Mouse (Mus musculus) stomach, postnatal 0 days (tissue): ENCODE measurements around the gene Ttc29. TPM values are rescaled to one million over a fixed set of nuclear protein-coding genes. Genes with fewer than 3 reads are reported as not detected.
A peak's percentile ranks its signal among the peaks of the same experiment; 100 is the strongest.

Experiments
- ATAC-seq: fragments of 200-750 bp; cut with Nextera tagmentation; 2 replicates; pipeline ENCODE4 v1.8.0; 2017; ENCODE audit not compliant: low FRiP score, low TSS enrichment
- DNase-seq: peaks from one replicate; pipeline ENCODE4 v3.0.0-alpha.2; 2016; ENCODE audit warnings: low spot score
- H3K27ac ChIP-seq: fragments of 300-500 bp; sonication (generic); replicated peaks from 2 replicates; pipeline ENCODE4 v1.5.1; 2014; ENCODE audit warnings: mild to moderate bottlenecking, control low read depth
- H3K27me3 ChIP-seq: fragments of 300-500 bp; sonication (generic); 2 replicates; pipeline ENCODE4 v1.6.1; 2014; ENCODE audit warnings: low read length; ENCODE audit not compliant: control insufficient read depth, insufficient read depth
- H3K36me3 ChIP-seq: fragments of 300-500 bp; sonication (generic); 2 replicates; pipeline ENCODE4 v1.6.1; 2014; ENCODE audit warnings: low read length, mixed read lengths; ENCODE audit not compliant: control insufficient read depth, insufficient read depth
- H3K4me1 ChIP-seq: fragments of 300-500 bp; sonication (generic); replicated peaks from 2 replicates; pipeline ENCODE4 v1.6.1; 2014; ENCODE audit warnings: antibody characterized with exemption; ENCODE audit not compliant: control insufficient read depth, insufficient read depth
- H3K4me2 ChIP-seq: fragments of 300-500 bp; sonication (generic); replicated peaks from 2 replicates; pipeline ENCODE4 v1.6.1; 2014; ENCODE audit warnings: low read depth, mild to moderate bottlenecking, control low read depth, moderate library complexity
- H3K4me3 ChIP-seq: fragments of 300-500 bp; sonication (generic); 2 replicates; pipeline ENCODE4 v1.5.1; 2014; ENCODE audit warnings: low read depth, low read length, control low read depth
- H3K9ac ChIP-seq: fragments of 300-500 bp; sonication (generic); 2 replicates; pipeline ENCODE4 v1.6.1; 2014; ENCODE audit warnings: mild to moderate bottlenecking, low read length, control low read depth, mixed read lengths
- H3K9me3 ChIP-seq: fragments of 300-500 bp; sonication (generic); 2 replicates; pipeline ENCODE4 v1.6.1; 2016; ENCODE audit warnings: low read length; ENCODE audit not compliant: control insufficient read depth
- CTCF ChIP-seq: IDR thresholded peaks from 2 replicates; pipeline ENCODE4 v1.5.1; 2016; ENCODE audit warnings: antibody characterized with exemption, low read depth, mild to moderate bottlenecking, moderate library complexity
- EP300 ChIP-seq: optimal IDR thresholded peaks from 2 replicates; pipeline ENCODE3; 2016; ENCODE audit warnings: antibody characterized with exemption
- WGBS: fragments of 180-500 bp; shearing (Covaris S2); extraction: QIAGEN DNeasy Blood & Tissue Kit; methylation state at CpG from one replicate; pipeline ENCODE4 v1.1.7; 2014; 5-methylcytosine and 5-hydroxymethylcytosine counted together
- polyA plus RNA-seq: library from polyadenylated mRNA; unstranded; fragments of >200 nt; fragmentation: Nextera tagmentation; extraction: Ambion mirVana; gene quantifications from 2 replicates; pipeline ENCODE4 v1.2.1, GENCODE M21; 2015

Gene Ttc29
- polyA plus RNA-seq, 1 experiment from 2014 or later = not detected

DNA sequence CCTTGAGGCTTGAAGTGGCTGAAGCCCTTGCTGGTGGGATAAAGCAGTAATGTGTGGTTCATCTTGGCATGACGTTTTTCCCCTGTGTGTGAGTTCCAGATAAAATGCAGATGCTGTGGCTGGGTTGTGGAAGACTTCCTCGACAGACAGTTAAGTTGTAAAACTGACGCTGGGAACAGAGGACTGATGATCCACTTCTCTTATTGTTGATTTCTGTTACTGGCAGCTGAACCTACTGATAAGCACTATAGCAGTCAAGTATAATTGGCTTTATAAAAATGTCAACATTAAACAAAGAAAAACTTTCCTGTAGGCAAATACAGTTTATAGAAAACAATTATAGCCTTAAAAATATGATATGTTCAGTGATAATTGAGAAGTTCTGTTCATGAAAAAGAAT is 2.7 kb upstream of the Ttc29 start:
- no peaks in the 10 kb centered on the region for H3K4me1 ChIP-seq
- H3K4me2 ChIP-seq = no peak overlapping the region
- WGBS = 54% methylated on average over 3 of the region's 3 CpGs
- H3K27me3 ChIP-seq = no peaks in the 10 kb centered on the region
- no peaks in the 10 kb centered on the region for H3K36me3 ChIP-seq
- DNase-seq (no peak), ATAC-seq (no peak)
- H3K9me3 ChIP-seq = no peaks in the 10 kb centered on the region
- no peak overlapping the region for H3K27ac ChIP-seq
- no peak overlapping the region for H3K9ac ChIP-seq
- H3K4me3 ChIP-seq = no peak overlapping the region
- TF ChIP-seq EP300 = no peak

DNA sequence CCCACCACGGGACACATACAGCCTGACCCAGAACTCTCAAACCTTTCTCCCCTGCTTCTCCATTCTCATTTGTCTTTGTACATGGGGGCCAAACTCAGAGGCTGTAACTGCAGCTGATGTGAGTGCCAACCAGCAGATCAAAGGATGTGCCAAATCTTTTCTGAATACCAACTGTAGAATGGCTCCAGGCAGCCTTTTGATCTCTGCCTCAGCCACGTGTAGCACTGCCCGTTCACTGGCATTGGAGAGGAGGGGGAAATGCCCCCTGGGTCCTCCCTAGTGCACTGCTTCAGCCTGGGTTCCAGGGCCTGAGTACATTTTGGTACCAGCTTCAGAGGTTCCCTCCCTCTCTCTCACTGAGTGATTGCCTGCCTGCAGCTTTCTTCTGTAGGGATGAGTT is 1.5 kb downstream of the Ttc29 start:
- no peaks in the 10 kb centered on the region for H3K9me3 ChIP-seq
- H3K4me2 ChIP-seq = no peak overlapping the region
- H3K9ac ChIP-seq = no peak overlapping the region
- H3K4me3 ChIP-seq = no peak overlapping the region
- DNase-seq = no peak
- ATAC-seq = no peak
- 26% methylated on average over 3 of the region's 3 CpGs for WGBS
- no peak overlapping the region for H3K27ac ChIP-seq
- H3K36me3 ChIP-seq = no peaks in the 10 kb centered on the region
- H3K4me1 ChIP-seq = no peaks in the 10 kb centered on the region
- TF ChIP-seq EP300 = no peak
- TF ChIP-seq CTCF = no peak
- no peaks in the 10 kb centered on the region for H3K27me3 ChIP-seq

DNA sequence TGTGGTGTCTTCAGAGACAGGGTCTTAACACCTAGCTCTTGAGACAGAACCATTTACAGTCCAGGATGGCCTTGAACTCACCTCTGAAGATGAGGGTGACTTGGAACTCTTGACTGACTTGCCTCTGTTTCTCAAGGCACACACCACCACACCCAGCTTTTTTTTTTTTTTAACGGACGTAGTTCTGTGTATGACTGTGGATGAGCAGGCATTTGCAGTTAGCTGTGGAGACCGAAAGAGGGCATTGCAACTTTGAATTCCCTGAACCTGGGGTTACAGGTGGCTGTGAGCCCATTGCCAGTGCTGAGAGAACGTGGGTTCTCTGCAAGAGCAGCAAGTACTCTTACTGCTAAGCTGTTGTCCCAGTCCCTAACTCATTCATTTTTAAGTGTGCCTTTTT is 13.0 kb downstream of the Ttc29 start:
- Histone ChIP-seq H3K9me3 (no peaks in the 10 kb centered on the region), H3K36me3 (no peaks in the 10 kb centered on the region), H3K4me1 (no peaks in the 10 kb centered on the region), H3K4me2 (no peak overlapping the region), H3K9ac (no peak overlapping the region), H3K4me3 (no peak overlapping the region), H3K27ac (no peak overlapping the region), H3K27me3 (no peaks in the 10 kb centered on the region)
- TF ChIP-seq CTCF (no peak), EP300 (no peak)
- ATAC-seq = no peak
- DNase-seq = no peak
- 63% methylated on average over 4 of the region's 4 CpGs for WGBS

DNA sequence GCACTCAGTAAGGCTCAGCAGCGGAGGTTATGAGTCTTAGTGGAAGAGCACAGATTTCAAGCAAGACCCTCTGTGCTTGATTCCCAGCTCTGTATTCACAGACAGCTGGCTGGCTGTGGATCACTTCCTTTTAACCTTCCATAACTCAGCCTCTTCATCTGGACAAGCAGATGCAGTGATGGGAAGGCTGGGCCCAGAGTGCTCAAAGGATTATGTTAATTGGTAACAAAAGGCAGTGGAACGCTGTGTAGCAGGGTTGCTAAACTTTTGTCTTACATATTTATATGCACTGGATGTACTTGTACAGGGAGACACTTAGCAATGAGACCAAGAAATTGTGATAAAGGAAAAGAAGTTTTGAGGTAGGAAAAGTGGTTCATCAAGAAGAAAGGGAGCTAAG is 17.6 kb downstream of the Ttc29 start:
- H3K9ac ChIP-seq = no peak overlapping the region
- H3K4me2 ChIP-seq = no peak overlapping the region
- no peak for DNase-seq
- no peaks in the 10 kb centered on the region for H3K4me1 ChIP-seq
- no peak overlapping the region for H3K27ac ChIP-seq
- WGBS = 60% methylated on average over 2 of the region's 2 CpGs
- ATAC-seq = no peak
- no peaks in the 10 kb centered on the region for H3K27me3 ChIP-seq
- H3K4me3 ChIP-seq = no peak overlapping the region
- H3K9me3 ChIP-seq = no peaks in the 10 kb centered on the region
- no peaks in the 10 kb centered on the region for H3K36me3 ChIP-seq
- no peak for TF ChIP-seq CTCF
- no peak for TF ChIP-seq EP300

DNA sequence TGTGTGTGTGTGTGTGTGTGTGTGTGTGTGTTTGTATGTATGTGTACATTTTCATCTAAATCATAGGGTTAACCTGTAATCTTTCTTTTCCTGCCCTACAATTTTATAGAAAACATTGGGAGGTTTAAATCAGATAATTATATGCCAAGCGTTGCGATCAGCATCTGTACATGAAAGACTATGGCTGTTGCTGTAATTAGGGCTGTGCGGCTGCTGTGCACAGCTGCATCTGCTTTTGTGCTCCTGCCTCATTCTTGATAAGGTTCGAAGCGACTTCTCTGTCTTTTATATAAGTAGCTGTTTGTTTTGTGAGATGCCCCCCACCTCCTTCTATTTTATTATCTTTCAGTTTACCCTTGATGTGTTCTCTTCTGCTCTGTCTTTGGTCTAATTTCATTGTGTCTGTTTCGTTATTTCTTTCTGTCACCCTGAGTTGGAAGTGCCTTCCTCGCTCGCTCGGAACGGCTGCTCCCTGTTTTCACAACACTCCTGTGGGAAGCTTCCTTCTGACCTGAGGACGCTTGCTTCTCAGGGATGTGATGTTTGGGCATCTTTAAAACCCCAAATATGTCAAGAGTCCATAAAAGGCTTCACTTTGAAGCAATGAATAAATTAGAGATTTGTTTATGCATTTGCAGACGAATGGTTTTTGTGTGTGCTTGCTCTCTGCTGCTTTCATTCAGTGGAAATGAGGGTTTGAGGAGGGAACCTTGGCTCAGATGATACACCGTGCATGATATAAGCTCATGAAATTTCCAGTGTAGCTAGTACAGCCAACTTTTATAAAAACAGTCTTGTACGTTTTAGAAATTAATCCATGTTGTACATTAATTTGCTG is 20.0 kb downstream of the Ttc29 start:
- DNase-seq = no peak
- ATAC-seq = no peak
- H3K27me3 ChIP-seq = no peaks in the 10 kb centered on the region
- no peak overlapping the region for H3K9ac ChIP-seq
- H3K4me1 ChIP-seq = no peaks in the 10 kb centered on the region
- H3K4me3 ChIP-seq = no peak overlapping the region
- peak overlapping the region; percentile 18; the same call in 1 of the 2 replicates for H3K4me2 ChIP-seq
- no peaks in the 10 kb centered on the region for H3K9me3 ChIP-seq
- H3K27ac ChIP-seq = no peak overlapping the region
- H3K36me3 ChIP-seq = no peaks in the 10 kb centered on the region
- TF ChIP-seq EP300 = no peak
- TF ChIP-seq CTCF = no peak
- 47% methylated on average over 14 of the region's 14 CpGs for WGBS

DNA sequence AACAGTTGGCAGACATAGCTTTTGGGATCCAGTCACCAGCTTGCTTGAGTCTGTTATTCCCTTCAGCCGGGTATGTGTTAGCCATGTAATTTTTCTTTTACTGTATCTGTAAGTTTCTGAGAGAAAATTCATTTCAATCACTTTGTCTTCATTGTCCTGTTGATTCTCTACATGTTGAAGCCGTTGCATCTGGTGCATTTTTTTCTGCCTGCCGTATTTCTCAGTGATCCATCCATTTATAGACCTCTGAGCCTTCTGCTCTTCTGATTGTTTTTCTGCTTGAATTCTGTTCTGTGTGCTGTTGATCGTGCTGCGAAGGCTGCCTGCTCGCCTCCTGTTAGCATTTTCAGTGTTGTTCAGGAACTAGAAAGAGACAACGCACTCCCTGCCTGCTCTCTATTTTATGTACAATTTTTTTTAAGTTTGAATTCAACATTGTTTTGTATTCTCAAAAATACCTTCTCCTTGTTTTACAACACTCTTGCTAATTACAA is 20.7 kb downstream of the Ttc29 start:
- no peaks in the 10 kb centered on the region for H3K9me3 ChIP-seq
- no peak for DNase-seq
- H3K27me3 ChIP-seq = no peaks in the 10 kb centered on the region
- H3K9ac ChIP-seq = no peak overlapping the region
- H3K36me3 ChIP-seq = no peaks in the 10 kb centered on the region
- no peaks in the 10 kb centered on the region for H3K4me1 ChIP-seq
- H3K4me3 ChIP-seq = no peak overlapping the region
- H3K4me2 ChIP-seq = 0 out of 2 replicates have a peak overlapping the region, but pooled peaks have one; percentile 18
- no peak for ATAC-seq
- no peak overlapping the region for H3K27ac ChIP-seq
- 71% methylated on average over 7 of the region's 7 CpGs for WGBS
- TF ChIP-seq CTCF (no peak), EP300 (no peak)
